Mouse (Mus musculus) liver, embryonic 13.5 days (tissue): ENCODE measurements around the gene Sox18. TPM values are rescaled to one million over a fixed set of nuclear protein-coding genes. Genes with fewer than 3 reads are reported as not detected.

Experiments
- ATAC-seq: fragments of 200-750 bp; cut with Nextera tagmentation; 2 replicates; pipeline ENCODE4 v1.8.0; 2017; ENCODE audit warnings: low read depth, mild to moderate bottlenecking, moderate number of reproducible peaks, moderate library complexity
- DNase-seq: peaks from one replicate; pipeline ENCODE4 v3.0.0; 2022
- H3K27ac ChIP-seq: fragments of 300-500 bp; sonication (generic); 2 replicates; pipeline ENCODE4 v1.5.1; 2015; ENCODE audit warnings: moderate library complexity, mild to moderate bottlenecking, inconsistent platforms
- H3K27me3 ChIP-seq: fragments of 300-500 bp; sonication (generic); 2 replicates; pipeline ENCODE4 v1.6.1; 2015; ENCODE audit warnings: mild to moderate bottlenecking, inconsistent platforms
- H3K36me3 ChIP-seq: fragments of 300-500 bp; sonication (generic); 2 replicates; pipeline ENCODE4 v1.6.1; 2015; ENCODE audit warnings: mild to moderate bottlenecking, inconsistent platforms
- H3K4me1 ChIP-seq: fragments of 300-500 bp; sonication (generic); replicated peaks from 2 replicates; pipeline ENCODE4 v1.6.1; 2015; ENCODE audit warnings: inconsistent platforms
- H3K4me2 ChIP-seq: fragments of 300-500 bp; sonication (generic); 2 replicates; pipeline ENCODE4 v1.6.1; 2015; ENCODE audit warnings: inconsistent platforms, mild to moderate bottlenecking, moderate library complexity
- H3K4me3 ChIP-seq: fragments of 300-500 bp; sonication (generic); replicated peaks from 2 replicates; pipeline ENCODE4 v1.5.1; 2015; ENCODE audit warnings: mild to moderate bottlenecking, inconsistent platforms
- H3K9ac ChIP-seq: fragments of 300-500 bp; sonication (generic); 2 replicates; pipeline ENCODE4 v1.6.1; 2015; ENCODE audit warnings: mild to moderate bottlenecking, inconsistent platforms
- H3K9me3 ChIP-seq: fragments of 300-500 bp; sonication (generic); replicated peaks from 2 replicates; pipeline ENCODE4 v1.6.1; 2016; ENCODE audit warnings: inconsistent platforms
- WGBS: fragments of 180-500 bp; shearing (Covaris S2); methylation state at CpG from one replicate; pipeline ENCODE4 v1.1.7; 2015; ENCODE audit not compliant: insufficient replicate concordance; 5-methylcytosine and 5-hydroxymethylcytosine counted together
- polyA plus RNA-seq: library from polyadenylated mRNA; unstranded; fragments of >200 nt; fragmentation: Nextera tagmentation; extraction: Ambion mirVana; gene quantifications from 2 replicates; pipeline ENCODE4 v1.2.1, GENCODE M21; 2015

Gene Sox18
- polyA plus RNA-seq, 1 experiment from 2014 or later: 6.4 TPM

- Histone ChIP-seq H3K9me3 (no peaks in the 10 kb centered on the region), H3K4me1 (peaks cover 27% of the 10 kb centered on the region), H3K4me3 (no peak overlapping the region), H3K4me2 (no peak overlapping the region), H3K36me3 (no peaks in the 10 kb centered on the region), H3K9ac (no peak overlapping the region), H3K27ac (no peak overlapping the region), H3K27me3 (peaks cover 7% of the 10 kb centered on the region)
- WGBS: 17% methylated on average over 4 of the region's 4 CpGs
- DNase-seq: no peak
- ATAC-seq: peak; percentile 11; the same call in 1 of the 2 replicates
Measured at GRCm38 (mm10) chr2:181663298-181663630, 8.2 kb downstream of the Sox18 start.

DNA sequence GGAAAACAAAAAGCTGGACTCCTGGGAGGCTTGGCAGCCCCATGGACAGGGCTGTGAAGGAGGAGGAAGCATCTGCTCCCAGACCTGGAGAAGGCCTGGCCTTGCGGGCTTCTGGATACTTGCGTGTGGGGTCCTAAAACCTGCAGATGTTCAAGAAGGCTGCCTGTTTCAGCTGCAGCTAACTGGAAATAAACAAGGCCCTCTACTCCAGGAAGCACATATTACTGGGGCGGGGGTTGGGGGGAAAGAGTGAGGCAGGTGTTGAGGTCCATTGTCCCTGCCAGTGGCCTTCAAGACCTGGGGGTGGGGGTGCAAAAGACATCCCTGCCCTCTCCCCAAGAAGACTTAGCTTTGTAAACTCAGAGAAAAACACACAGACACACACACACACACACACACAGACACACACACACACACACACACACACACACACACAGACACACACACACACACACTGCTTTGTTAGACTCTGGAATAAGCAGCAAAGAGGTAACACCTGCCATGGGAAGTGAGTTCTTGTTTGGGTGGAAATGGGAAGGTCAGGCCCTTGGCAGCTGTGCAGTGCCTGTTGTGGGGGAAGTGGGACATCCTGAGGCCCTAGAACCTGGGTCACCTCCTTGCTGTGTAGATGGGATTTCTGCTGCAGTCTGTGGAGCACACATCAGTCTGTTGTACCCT, 8.7 kb downstream of the Sox18 start:
- H3K9me3 ChIP-seq: no peaks in the 10 kb centered on the region
- peaks cover 2% of the 10 kb centered on the region for H3K27me3 ChIP-seq
- H3K4me2 ChIP-seq: no peak overlapping the region
- DNase-seq (no peak), ATAC-seq (no peak; the same call in 1 of the 2 replicates)
- H3K27ac ChIP-seq: no peak overlapping the region
- no peak overlapping the region for H3K9ac ChIP-seq
- H3K4me1 ChIP-seq: peaks cover 27% of the 10 kb centered on the region
- WGBS: 76% methylated on average over 3 of the region's 3 CpGs
- no peak overlapping the region for H3K4me3 ChIP-seq
- H3K36me3 ChIP-seq: no peaks in the 10 kb centered on the region

- Histone ChIP-seq H3K27ac (no peak overlapping the region), H3K4me2 (0 out of 2 replicates have a peak overlapping the region, but pooled peaks have one; percentile 20)
- ATAC-seq: peak; percentile 80
Measured at GRCm38 (mm10) chr2:181659609-181660055, 11.8 kb downstream of the Sox18 start.

GRCm38 (mm10) chr2:181658930-181659555, 12.4 kb downstream of the Sox18 start:
- H3K9ac ChIP-seq: no peak overlapping the region
- ATAC-seq (peak; percentile 71), DNase-seq (peak; percentile 38)
- peaks cover 32% of the 10 kb centered on the region for H3K4me1 ChIP-seq
- 31% methylated on average over 17 of the region's 17 CpGs for WGBS
- H3K27ac ChIP-seq: no peak overlapping the region
- H3K36me3 ChIP-seq: peaks cover 26% of the 10 kb centered on the region
- no peak overlapping the region for H3K4me3 ChIP-seq
- 0 out of 2 replicates have a peak overlapping the region, but pooled peaks have one; percentile 20 for H3K4me2 ChIP-seq
- H3K9me3 ChIP-seq: no peaks in the 10 kb centered on the region
- no peaks in the 10 kb centered on the region for H3K27me3 ChIP-seq

More at GRCm38 (mm10) chr2:181659609-181660055, 11.8 kb downstream of the Sox18 start:
- 3% methylated on average over 9 of the region's 9 CpGs for WGBS
- Histone ChIP-seq H3K9me3 (no peaks in the 10 kb centered on the region), H3K4me3 (no peak overlapping the region), H3K36me3 (peaks cover 22% of the 10 kb centered on the region), H3K9ac (no peak overlapping the region), H3K27me3 (no peaks in the 10 kb centered on the region), H3K4me1 (peaks cover 32% of the 10 kb centered on the region)
- peak; percentile 61 for DNase-seq

DNA sequence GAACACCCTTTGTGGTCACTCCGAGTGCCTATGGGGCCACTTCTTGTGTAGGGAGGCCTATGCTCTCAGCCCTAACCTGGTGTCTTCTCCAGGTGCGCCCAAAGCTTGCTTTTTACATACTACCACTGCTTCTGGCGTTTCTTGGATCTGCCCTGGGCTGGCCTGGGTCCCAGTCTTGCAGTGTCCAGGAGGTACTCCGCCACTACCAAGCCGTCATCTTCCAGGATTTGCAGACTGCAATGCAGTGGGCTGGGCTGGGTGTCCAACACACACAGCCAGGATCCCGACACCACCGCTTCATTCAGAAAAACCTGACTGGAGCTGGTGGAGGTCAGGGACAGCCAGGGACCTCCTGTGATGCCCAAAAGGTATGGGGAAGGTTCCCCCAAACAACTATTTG, 12.9 kb downstream of the Sox18 start:
- DNase-seq (no peak), ATAC-seq (no peak)
- H3K36me3 ChIP-seq: peaks cover 31% of the 10 kb centered on the region
- no peaks in the 10 kb centered on the region for H3K9me3 ChIP-seq
- no peak overlapping the region for H3K27ac ChIP-seq
- H3K4me2 ChIP-seq: no peak overlapping the region
- H3K4me3 ChIP-seq: no peak overlapping the region
- no peaks in the 10 kb centered on the region for H3K27me3 ChIP-seq
- WGBS: 66% methylated on average over 7 of the region's 7 CpGs
- no peak overlapping the region for H3K9ac ChIP-seq
- peaks cover 31% of the 10 kb centered on the region for H3K4me1 ChIP-seq

- Histone ChIP-seq H3K4me2 (no peak overlapping the region), H3K27me3 (no peaks in the 10 kb centered on the region), H3K36me3 (peaks cover 42% of the 10 kb centered on the region), H3K9me3 (no peaks in the 10 kb centered on the region), H3K4me1 (peaks cover 22% of the 10 kb centered on the region), H3K4me3 (no peak overlapping the region), H3K9ac (no peak overlapping the region), H3K27ac (no peak overlapping the region)
- WGBS: 47% methylated on average over 2 of the region's 2 CpGs
- ATAC-seq (no peak), DNase-seq (no peak)
Measured at GRCm38 (mm10) chr2:181657441-181657840, 14.0 kb downstream of the Sox18 start.

- Histone ChIP-seq H3K4me1 (peaks cover 22% of the 10 kb centered on the region), H3K9me3 (no peaks in the 10 kb centered on the region), H3K4me3 (no peak within 1 kb of the TSS), H3K27ac (no peak within 1 kb of the TSS), H3K36me3 (peaks cover 49% of the 10 kb centered on the region), H3K4me2 (no peak within 1 kb of the TSS), H3K9ac (no peak within 1 kb of the TSS), H3K27me3 (no peaks in the 10 kb centered on the region)
- DNase-seq (no peak), ATAC-seq (no peak)
- 60% methylated on average over 3 of the region's 3 CpGs for WGBS
Measured at GRCm38 (mm10) chr2:181656734-181657133, 14.7 kb downstream of the Sox18 start, which contains the start of gene Gm29797. TSS of gene Gm29797 (plus strand) at chr2:181657034.

DNA sequence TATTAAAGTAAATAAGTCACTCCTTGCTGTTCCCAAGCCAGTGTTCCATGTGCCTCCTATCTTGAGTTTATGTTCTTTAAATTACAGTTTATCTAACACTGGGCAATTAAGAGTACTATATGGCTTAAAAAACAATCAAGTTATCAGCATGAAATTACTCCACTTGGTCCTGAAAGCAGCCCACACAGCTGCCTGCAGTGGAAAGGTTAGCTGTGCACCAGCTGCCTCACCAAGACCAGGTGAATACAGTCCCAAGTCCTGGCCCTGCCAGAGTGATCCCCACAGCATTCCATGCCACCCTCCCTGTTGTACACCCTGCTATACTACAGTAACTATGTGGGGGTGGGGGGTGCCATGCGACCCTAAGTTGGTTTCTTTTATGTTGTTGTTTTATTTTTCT, 17.9 kb downstream of the Sox18 start:
- Histone ChIP-seq H3K4me3 (no peak overlapping the region), H3K36me3 (peaks cover 80% of the 10 kb centered on the region), H3K9me3 (no peaks in the 10 kb centered on the region), H3K27me3 (no peaks in the 10 kb centered on the region), H3K4me1 (0 out of 2 replicates have a peak, but pooled peaks cover 8% of the 10 kb centered on the region), H3K9ac (no peak overlapping the region), H3K4me2 (no peak overlapping the region), H3K27ac (no peak overlapping the region)
- DNase-seq (no peak), ATAC-seq (no peak)
- WGBS: 75% methylated on average over 1 of the region's 1 CpGs

DNA sequence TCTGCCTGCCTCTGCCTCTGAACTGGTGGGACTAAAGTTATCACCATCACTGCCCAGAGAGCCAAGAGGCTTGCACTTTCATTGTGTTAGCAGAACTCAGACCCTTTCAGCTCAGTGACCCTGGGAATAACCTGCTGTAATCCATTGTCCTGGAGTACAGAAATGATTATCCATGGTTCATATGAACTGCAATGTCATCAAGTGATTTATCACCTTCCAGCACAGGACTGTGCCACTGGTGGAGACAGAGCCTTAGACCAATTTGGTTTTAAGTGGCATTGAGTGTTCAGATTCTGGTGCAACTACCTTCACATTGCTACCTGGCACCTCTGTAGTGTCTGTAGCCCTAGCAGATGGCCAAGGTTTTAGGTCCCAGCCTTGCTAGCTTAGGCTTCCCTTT, 18.4 kb downstream of the Sox18 start:
- H3K9me3 ChIP-seq: no peaks in the 10 kb centered on the region
- ATAC-seq: no peak
- 0 out of 2 replicates have a peak, but pooled peaks cover 5% of the 10 kb centered on the region for H3K4me1 ChIP-seq
- no peak overlapping the region for H3K27ac ChIP-seq
- H3K4me2 ChIP-seq: no peak overlapping the region
- H3K4me3 ChIP-seq: no peak overlapping the region
- no peak for DNase-seq
- H3K27me3 ChIP-seq: no peaks in the 10 kb centered on the region
- H3K36me3 ChIP-seq: peaks cover 84% of the 10 kb centered on the region
- H3K9ac ChIP-seq: no peak overlapping the region

- no peaks in the 10 kb centered on the region for H3K27me3 ChIP-seq
- peaks cover 93% of the 10 kb centered on the region for H3K36me3 ChIP-seq
- H3K27ac ChIP-seq: no peak overlapping the region
- no peak overlapping the region for H3K9ac ChIP-seq
- DNase-seq: no peak
- no peak overlapping the region for H3K4me2 ChIP-seq
- H3K9me3 ChIP-seq: no peaks in the 10 kb centered on the region
- H3K4me3 ChIP-seq: no peak overlapping the region
- H3K4me1 ChIP-seq: no peaks in the 10 kb centered on the region
- no peak for ATAC-seq
- WGBS: 91% methylated on average over 10 of the region's 10 CpGs
Measured at GRCm38 (mm10) chr2:181648926-181649325, 22.5 kb downstream of the Sox18 start.

GRCm38 (mm10) chr2:181646626-181647472, 24.6 kb downstream of the Sox18 start:
- no peak for ATAC-seq
- Histone ChIP-seq H3K4me2 (no peak overlapping the region), H3K36me3 (peaks cover 87% of the 10 kb centered on the region), H3K9ac (no peak overlapping the region), H3K4me3 (no peak overlapping the region), H3K27ac (no peak overlapping the region), H3K4me1 (no peaks in the 10 kb centered on the region), H3K9me3 (no peaks in the 10 kb centered on the region), H3K27me3 (no peaks in the 10 kb centered on the region)
- 84% methylated on average over 6 of the region's 6 CpGs for WGBS
- DNase-seq: no peak
